ENCODE assay signal across 28 mouse cellular contexts in the genomic region with DNA sequence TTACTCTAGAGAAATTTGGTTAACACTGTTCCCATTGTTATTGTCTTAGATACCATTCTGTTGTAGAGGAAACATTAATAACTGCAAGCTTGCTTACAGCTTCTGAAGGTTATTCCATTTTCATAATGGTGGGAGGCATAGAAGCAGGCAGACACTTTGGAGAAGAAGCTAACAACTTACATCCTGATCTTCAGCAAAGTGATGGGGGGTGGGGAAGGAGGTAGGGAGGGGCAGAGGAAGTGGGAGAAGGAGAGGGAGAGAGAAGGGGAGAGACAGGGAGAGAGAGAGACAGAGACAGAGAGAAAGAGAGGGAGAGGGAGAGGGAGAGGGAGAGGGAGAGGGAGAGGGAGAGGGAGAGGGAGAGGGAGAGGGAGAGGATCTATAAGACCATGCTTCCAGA.
"Had no signal": no experiment of that assay in that cellular context is flagged by ENCODE, and none has a peak within 500 bp of the region (broad histone marks: within the 10 kb centered on the region; RNA-seq: fewer than 3 reads in every experiment).

No protein-coding gene starts in this region.

- H3K9ac ChIP-seq: heart, embryonic 13.5 days; heart, embryonic 15.5 days; hindbrain, embryonic 13.5 days; hindbrain, embryonic 15.5 days; kidney, embryonic 15.5 days; limb, embryonic 12.5 days; liver, embryonic 13.5 days; liver, embryonic 15.5 days had no signal

- H3K9me3 ChIP-seq: heart, embryonic 13.5 days; heart, embryonic 15.5 days; hindbrain, embryonic 13.5 days; hindbrain, embryonic 15.5 days; kidney, embryonic 15.5 days; limb, embryonic 10.5 days; limb, embryonic 12.5 days; liver, embryonic 13.5 days; liver, embryonic 15.5 days had no signal

- H3K27ac ChIP-seq: heart, adult 2 months; heart, embryonic 13.5 days; heart, embryonic 15.5 days; hindbrain, embryonic 13.5 days; hindbrain, embryonic 15.5 days; hindbrain, postnatal 0 days; kidney, embryonic 15.5 days; kidney, postnatal 0 days; left cerebral cortex, adult 2 months; limb, embryonic 10.5 days; limb, embryonic 12.5 days; liver, embryonic 13.5 days; liver, embryonic 15.5 days had no signal

- ATAC-seq: hindbrain, postnatal 0 days; intestine, embryonic 16.5 days had no signal

- H3K4me1 ChIP-seq: heart, embryonic 13.5 days; heart, embryonic 15.5 days; hindbrain, embryonic 13.5 days; hindbrain, embryonic 15.5 days; kidney, embryonic 15.5 days; limb, embryonic 10.5 days; limb, embryonic 12.5 days; liver, embryonic 13.5 days; liver, embryonic 15.5 days had no signal

- H3K27me3 ChIP-seq: heart, embryonic 13.5 days; heart, embryonic 15.5 days; hindbrain, embryonic 13.5 days; hindbrain, embryonic 15.5 days; kidney, embryonic 15.5 days; limb, embryonic 12.5 days; liver, embryonic 13.5 days; liver, embryonic 15.5 days had no signal

- H3K36me3 ChIP-seq: heart, embryonic 13.5 days; heart, embryonic 15.5 days; hindbrain, embryonic 13.5 days; hindbrain, embryonic 15.5 days; kidney, embryonic 15.5 days; limb, embryonic 10.5 days; limb, embryonic 12.5 days; liver, embryonic 13.5 days; liver, embryonic 15.5 days had no signal

- H3K4me2 ChIP-seq: heart, embryonic 11.5 days; heart, embryonic 13.5 days; heart, embryonic 15.5 days; hindbrain, embryonic 13.5 days; hindbrain, embryonic 15.5 days; kidney, embryonic 15.5 days; limb, embryonic 12.5 days; liver, embryonic 11.5 days; liver, embryonic 13.5 days; liver, embryonic 15.5 days had no signal

- DNase-seq: gastrocnemius, postnatal 14 days; gastrocnemius, postnatal 36 days; heart, adult 11 months; heart, adult 2 months; heart, postnatal 14 days; heart, postnatal 36 days; kidney, adult 11 months; kidney, adult 2 months; kidney, adult 9 months; kidney, postnatal 14 days; kidney, postnatal 36 days; layer of hippocampus, adult 9-11 months; liver; liver, embryonic 13.5 days had no signal

- H3K4me3 ChIP-seq: heart, adult 2 months; heart, embryonic 13.5 days; heart, embryonic 15.5 days; hindbrain, embryonic 13.5 days; hindbrain, embryonic 15.5 days; kidney, embryonic 15.5 days; left cerebral cortex, adult 2 months; limb, embryonic 10.5 days; limb, embryonic 12.5 days; liver, embryonic 13.5 days; liver, embryonic 15.5 days had no signal
